Mouse (Mus musculus) embryonic fibroblast, embryonic 13.5 days (primary cell): ENCODE results near the gene Cep55.

Source experiments
- CTCF ChIP-seq: IDR thresholded peaks from 2 replicates; pipeline ENCODE4 v1.5.1; 2011; ENCODE audit warnings: mild to moderate bottlenecking, control low read depth, low read length, moderate library complexity, borderline replicate concordance; ENCODE audit not compliant: insufficient read depth
- POLR2A ChIP-seq: IDR thresholded peaks from 2 replicates; pipeline ENCODE4 v1.6.1; 2011; ENCODE audit warnings: low read depth, mild to moderate bottlenecking, control low read depth, low read length, moderate library complexity

- TF ChIP-seq CTCF (no peak), POLR2A (peak; percentile 45)
Observed at GRCm38 (mm10) chr19:38025254-38026041, 29.4 kb upstream of the Cep55 start.
